Mouse (Mus musculus): ENCODE data around the gene Auts2. TPM values are rescaled to one million over a fixed set of nuclear protein-coding genes. Genes with fewer than 3 reads are reported as not detected.
A peak's percentile ranks its signal among the peaks of the same experiment; 100 is the strongest.

The Auts2 gene
- total RNA-seq, 4 experiments from 2014 or later = 86.9 to 97.6 (median 89.2) TPM

GRCm38 (mm10) chr5:132502036-132502435, 41.1 kb downstream of the Auts2 start:
- DNase-seq (ENCODE audit: low spot score in 2 of 2) = no peak

GRCm38 (mm10) chr5:132500817-132501231, 42.3 kb downstream of the Auts2 start:
- DNase-seq (ENCODE audit: low spot score in 2 of 2) = no peak

GRCm38 (mm10) chr5:132498896-132499295, 44.2 kb downstream of the Auts2 start:
- DNase-seq (ENCODE audit: low spot score in 2 of 2) = no peak

GRCm38 (mm10) chr5:132498045-132498444, 45.1 kb downstream of the Auts2 start:
- DNase-seq (ENCODE audit: low spot score in 2 of 2) = no peak

- no peak for DNase-seq (ENCODE audit: low spot score in 2 of 2)
Observed at GRCm38 (mm10) chr5:132492793-132493192, 50.4 kb downstream of the Auts2 start.

- no peak for DNase-seq (ENCODE audit: low spot score in 2 of 2)
Observed at GRCm38 (mm10) chr5:132492040-132492439, 51.1 kb downstream of the Auts2 start.

- no peak for DNase-seq (ENCODE audit: low spot score in 2 of 2)
Observed at GRCm38 (mm10) chr5:132491508-132491907, 51.6 kb downstream of the Auts2 start.

- no peak for DNase-seq (ENCODE audit: low spot score in 2 of 2)
Observed at GRCm38 (mm10) chr5:132490326-132490725, 52.8 kb downstream of the Auts2 start.

- DNase-seq (ENCODE audit: low spot score in 2 of 2) = no peak
Observed at GRCm38 (mm10) chr5:132489736-132490313, 53.3 kb downstream of the Auts2 start.

- DNase-seq (ENCODE audit: low spot score in 2 of 2) = no peak
Observed at GRCm38 (mm10) chr5:132486831-132487230, 56.3 kb downstream of the Auts2 start.

- no peak for DNase-seq (ENCODE audit: low spot score in 2 of 2)
Observed at GRCm38 (mm10) chr5:132485994-132486393, 57.1 kb downstream of the Auts2 start.

- DNase-seq (ENCODE audit: low spot score in 2 of 2) = no peak
Observed at GRCm38 (mm10) chr5:132485448-132485847, 57.7 kb downstream of the Auts2 start.

- no peak for DNase-seq (ENCODE audit: low spot score in 2 of 2)
Observed at GRCm38 (mm10) chr5:132481476-132481875, 61.7 kb downstream of the Auts2 start.

- DNase-seq (ENCODE audit: low spot score in 2 of 2) = no peak
Observed at GRCm38 (mm10) chr5:132480461-132480860, 62.7 kb downstream of the Auts2 start.

- no peak for DNase-seq (ENCODE audit: low spot score in 2 of 2)
Observed at GRCm38 (mm10) chr5:132479227-132479857, 63.8 kb downstream of the Auts2 start.

- DNase-seq (ENCODE audit: low spot score in 2 of 2) = no peak
Observed at GRCm38 (mm10) chr5:132477533-132477932, 65.6 kb downstream of the Auts2 start.

- DNase-seq (ENCODE audit: low spot score in 2 of 2) = no peak
Observed at GRCm38 (mm10) chr5:132472905-132473321, 70.2 kb downstream of the Auts2 start.

- no peak for DNase-seq (ENCODE audit: low spot score in 2 of 2)
Observed at GRCm38 (mm10) chr5:132472184-132472829, 70.8 kb downstream of the Auts2 start.

- no peak for DNase-seq (ENCODE audit: low spot score in 2 of 2)
Observed at GRCm38 (mm10) chr5:132467364-132467743, 75.8 kb downstream of the Auts2 start.

GRCm38 (mm10) chr5:132466427-132467363, 76.4 kb downstream of the Auts2 start:
- no peak for DNase-seq (ENCODE audit: low spot score in 2 of 2)

- no peak for DNase-seq (ENCODE audit: low spot score in 2 of 2)
Observed at GRCm38 (mm10) chr5:132462560-132462959, 80.6 kb downstream of the Auts2 start.

GRCm38 (mm10) chr5:132458498-132458897, 84.6 kb downstream of the Auts2 start:
- DNase-seq (ENCODE audit: low spot score in 2 of 2) = peak; percentile 17 to 72

All from left cerebral cortex, adult 8-10 months (tissue).